Mouse (Mus musculus): ENCODE data around the gene Pctp. TPM values are rescaled to one million over a fixed set of nuclear protein-coding genes. Genes with fewer than 3 reads are reported as not detected.

Pctp gene
- total RNA-seq, 4 experiments from 2014 or later = 8.0 to 9.5 (median 8.6) TPM

- DNase-seq = no peak
These were observed 3.4 kb upstream of the Pctp start for GRCm38 (mm10) chr11:90006111-90006510.

GRCm38 (mm10) chr11:90003386-90003785, 692 bp upstream of the Pctp start:
- DNase-seq = no peak

GRCm38 (mm10) chr11:90002987-90003348, 274 bp upstream of the Pctp start:
- DNase-seq = no peak

- no peak for DNase-seq
These were observed 1.1 kb downstream of the Pctp start for GRCm38 (mm10) chr11:90001396-90002230.

GRCm38 (mm10) chr11:90000666-90001065, 2.0 kb downstream of the Pctp start:
- DNase-seq = no peak

- DNase-seq = no peak
These were observed 3.5 kb downstream of the Pctp start for GRCm38 (mm10) chr11:89998996-89999770.

GRCm38 (mm10) chr11:89996856-89997255, 5.8 kb downstream of the Pctp start:
- DNase-seq = no peak

GRCm38 (mm10) chr11:89996406-89996805, 6.3 kb downstream of the Pctp start:
- no peak for DNase-seq

GRCm38 (mm10) chr11:89995596-89995995, 7.1 kb downstream of the Pctp start:
- DNase-seq = no peak

GRCm38 (mm10) chr11:89994706-89995105, 8.0 kb downstream of the Pctp start:
- DNase-seq = no peak

GRCm38 (mm10) chr11:89991661-89992060, 11.0 kb downstream of the Pctp start:
- no peak for DNase-seq

- DNase-seq = peak; percentile 24
These were observed 13.6 kb downstream of the Pctp start for GRCm38 (mm10) chr11:89988936-89989589.

GRCm38 (mm10) chr11:89986516-89986915, 16.2 kb downstream of the Pctp start:
- no peak for DNase-seq

- no peak for DNase-seq
These were observed 17.2 kb downstream of the Pctp start for GRCm38 (mm10) chr11:89985200-89986187.

- no peak for DNase-seq
These were observed 18.3 kb downstream of the Pctp start for GRCm38 (mm10) chr11:89984436-89984835.

- DNase-seq = no peak
These were observed 19.8 kb downstream of the Pctp start for GRCm38 (mm10) chr11:89982918-89983317.

GRCm38 (mm10) chr11:89980106-89980505, 22.6 kb downstream of the Pctp start:
- no peak for DNase-seq

- DNase-seq = no peak
These were observed 23.5 kb downstream of the Pctp start for GRCm38 (mm10) chr11:89978914-89979818.

- peak; percentile 39 for DNase-seq
These were observed 24.3 kb downstream of the Pctp start for GRCm38 (mm10) chr11:89978353-89978831.

GRCm38 (mm10) chr11:89977746-89978352, 24.8 kb downstream of the Pctp start:
- DNase-seq = no peak
